Comparison of ENCODE assay signal across 9 mouse cellular contexts in genomic region chr6:53319543-53320325, GRCm38 (mm10). TPM values are rescaled to one million over a fixed set of nuclear protein-coding genes. Genes with fewer than 3 reads are reported as not detected.
DNase-seq lines count a peak whose midpoint lies in the region; ATAC-seq and TF ChIP-seq lines count a peak whose summit lies in the region.
"Had no signal": no experiment of that assay in that cellular context is flagged by ENCODE, and none has a peak within 500 bp of the region (broad histone marks: within the 10 kb centered on the region; RNA-seq: fewer than 3 reads in every experiment).

No protein-coding gene starts in this region.

- 77% methylated on average over 17 of the region's 17 CpGs for WGBS in midbrain, embryonic 15.5 days
- WGBS in kidney, embryonic 16.5 days = 73% methylated on average over 17 of the region's 17 CpGs

- no peaks in the 10 kb centered on the region for H3K4me1 ChIP-seq in midbrain, embryonic 15.5 days
- H3K4me1 ChIP-seq in kidney, embryonic 16.5 days (ENCODE audit: insufficient read depth, low read length) = no peaks in the 10 kb centered on the region

- no peaks in the 10 kb centered on the region for H3K9me3 ChIP-seq in midbrain, embryonic 15.5 days
- H3K9me3 ChIP-seq in kidney, embryonic 16.5 days (ENCODE audit: low read length) = no peaks in the 10 kb centered on the region

- no peak; the same call in 1 of the 2 replicates for ATAC-seq in cerebellum, adult (ENCODE audit: insufficient number of reproducible peaks, low FRiP score, low TSS enrichment)
- ATAC-seq in midbrain, embryonic 15.5 days (replicated peaks) = no peak
- ATAC-seq in megakaryocyte, adult 5-6 weeks (ENCODE audit: poor library complexity, severe bottlenecking) = no peak
- no peak for ATAC-seq in kidney, embryonic 16.5 days (ENCODE audit: low FRiP score, low TSS enrichment)

- H3K4me2 ChIP-seq in midbrain, embryonic 15.5 days = no peak overlapping the region
- H3K4me2 ChIP-seq in kidney, embryonic 16.5 days (replicated peaks; ENCODE audit: low read depth, low read length) = no peak overlapping the region

- H3K9ac ChIP-seq in midbrain, embryonic 15.5 days = no peak overlapping the region
- no peak overlapping the region for H3K9ac ChIP-seq in kidney, embryonic 16.5 days (replicated peaks; ENCODE audit: low read length)

- H3K27me3 ChIP-seq in midbrain, embryonic 15.5 days (replicated peaks) = no peaks in the 10 kb centered on the region
- H3K27me3 ChIP-seq in kidney, embryonic 16.5 days (ENCODE audit: insufficient read depth, low read length) = no peaks in the 10 kb centered on the region

- TF ChIP-seq CTCF in layer of hippocampus, adult 2 months (conservative IDR thresholded peaks at IDR 0.05) = peak; percentile 59

- no peak overlapping the region for H3K27ac ChIP-seq in layer of hippocampus, adult 2 months
- no peak overlapping the region for H3K27ac ChIP-seq in midbrain, embryonic 15.5 days
- no peak overlapping the region for H3K27ac ChIP-seq in kidney, embryonic 16.5 days (ENCODE audit: low read length)

- H3K4me3 ChIP-seq in layer of hippocampus, adult 2 months = peak overlapping the region; percentile 10; the same call in 1 of the 2 replicates
- H3K4me3 ChIP-seq in midbrain, embryonic 15.5 days = no peak overlapping the region
- no peak overlapping the region for H3K4me3 ChIP-seq in kidney, embryonic 16.5 days (ENCODE audit: low read length)
- H3K4me3 ChIP-seq: myocyte had no signal

- peak; percentile 55 for DNase-seq in cerebellum, adult 11 months
- DNase-seq in urinary bladder, postnatal 14 days (ENCODE audit: low spot score) = peak; percentile 37
- no peak for DNase-seq in urinary bladder, postnatal 10 days (ENCODE audit: low spot score)
- DNase-seq in layer of hippocampus, adult 2 months (ENCODE audit: low spot score in 2 of 2) = peak in 1 of 2 experiments; percentile 13

- H3K36me3 ChIP-seq in midbrain, embryonic 15.5 days (replicated peaks) = no peaks in the 10 kb centered on the region
- H3K36me3 ChIP-seq in kidney, embryonic 16.5 days (ENCODE audit: insufficient read depth, low read length) = no peaks in the 10 kb centered on the region

RNA-seq across cellular contexts. Expression of gene Creb5, which starts 32.7 kb away (rescaled TPM):
- total RNA-seq in layer of hippocampus, adult 2 months (2021) = 1 to 10 TPM; 5.0 to 5.6 TPM
- 3.4 and 4.2 TPM in 2 replicates for polyA plus RNA-seq in midbrain, embryonic 15.5 days (2015; fragmentation: Nextera tagmentation; extraction: Ambion mirVana)
- 0.04 and 0.07 TPM in 2 replicates for total RNA-seq in megakaryocyte, adult 5-6 weeks (2015)
- total RNA-seq in megakaryocyte, adult 5-6 weeks (2017) = 0.07 TPM in 1 of 2 replicates, not detected in the other
- polyA plus RNA-seq in kidney, embryonic 16.5 days (2015; fragmentation: Nextera tagmentation; extraction: Ambion mirVana) = 3.5 and 4.3 TPM in 2 replicates

Comparison
In these comparisons a context has a peak if more than half of its experiments do, and no peak if none do; other contexts are left out.
1. RNA of gene Creb5, which starts 32.7 kb away (total RNA-seq): 5.0 to 5.6 TPM in layer of hippocampus, adult 2 months; 0.04 to 0.07 TPM in megakaryocyte, adult 5-6 weeks; every median in the first group is over 4 times any median in the second.